Mouse (Mus musculus) bone marrow, adult 2 months (tissue): Measurements from ENCODE around the gene Pnp. TPM values are rescaled to one million over a fixed set of nuclear protein-coding genes. Genes with fewer than 3 reads are reported as not detected.
"Not testable (repeated sequence)": the region's sequence is repeated elsewhere in the genome, so short reads cannot be mapped to it uniquely, and the experiment has no call there.

ENCODE experiments used
- H3K27ac ChIP-seq: fragments of 200-500 bp; 2 replicates; pipeline ENCODE4 v1.5.1; 2012; ENCODE audit warnings: low read depth, mild to moderate bottlenecking, control low read depth, inconsistent platforms, low read length; ENCODE audit not compliant: control insufficient read depth, poor library complexity, insufficient read depth
- H3K4me1 ChIP-seq: fragments of 200-500 bp; 2 replicates; pipeline ENCODE4 v1.6.1; 2011; ENCODE audit warnings: low read length; ENCODE audit not compliant: control insufficient read depth, insufficient read depth
- H3K4me3 ChIP-seq: fragments of 200-500 bp; replicated peaks from 2 replicates; pipeline ENCODE3; 2011; ENCODE audit warnings: mild to moderate bottlenecking, low read depth, low read length, control low read depth; ENCODE audit not compliant: control insufficient read depth
- CTCF ChIP-seq: fragments of 200-500 bp; IDR thresholded peaks from 2 replicates; pipeline ENCODE4 v1.5.1; 2011; ENCODE audit warnings: low read length, control low read depth; ENCODE audit not compliant: control insufficient read depth, insufficient read depth
- POLR2A ChIP-seq: fragments of 200-500 bp; IDR thresholded peaks from 2 replicates; pipeline ENCODE4 v1.6.1; 2011; ENCODE audit warnings: low read depth, mild to moderate bottlenecking, control low read depth, low read length, borderline replicate concordance; ENCODE audit not compliant: control insufficient read depth
- WGBS: fragments of 180-500 bp; shearing (Covaris S2); methylation state at CpG from one replicate; pipeline ENCODE4 v1.1.7; 2018; 5-methylcytosine and 5-hydroxymethylcytosine counted together
- polyA plus RNA-seq: library from polyadenylated mRNA; stranded (reverse); fragments of >200 nt; gene quantifications from 2 replicates; pipeline ENCODE4 v1.2.4, GENCODE M21; 2011; ENCODE audit warnings: low replicate concordance; ENCODE audit not compliant: missing spikeins, insufficient read depth, insufficient read length

The Pnp gene
- polyA plus RNA-seq, 1 experiment, result 112 TPM

DNA sequence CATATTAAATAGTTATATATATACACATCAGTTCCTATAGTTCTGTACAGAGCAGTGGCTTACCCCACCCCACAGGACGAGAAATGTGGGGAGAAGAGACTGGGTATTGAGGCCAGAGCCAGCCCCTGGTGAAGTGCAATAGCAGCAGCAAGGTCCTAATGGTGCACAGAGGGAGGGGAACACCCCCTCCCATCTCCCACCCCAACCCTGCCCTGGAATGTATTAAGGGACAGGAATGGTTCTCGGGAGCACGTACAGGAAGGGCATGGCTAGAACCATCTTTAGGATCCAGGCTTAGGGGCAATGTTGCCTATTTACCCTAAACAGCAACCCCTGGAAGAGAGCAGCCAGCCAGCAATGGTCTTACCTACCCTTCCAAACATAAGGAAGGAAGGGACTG is 3.5 kb upstream of the Pnp start:
- TF ChIP-seq POLR2A (no peak), CTCF (no peak)
- Histone ChIP-seq H3K4me3 (no peak overlapping the region), H3K27ac (no peak overlapping the region), H3K4me1 (peaks cover 1% of the 10 kb centered on the region)
- 86% methylated on average over 3 of the region's 3 CpGs for WGBS

DNA sequence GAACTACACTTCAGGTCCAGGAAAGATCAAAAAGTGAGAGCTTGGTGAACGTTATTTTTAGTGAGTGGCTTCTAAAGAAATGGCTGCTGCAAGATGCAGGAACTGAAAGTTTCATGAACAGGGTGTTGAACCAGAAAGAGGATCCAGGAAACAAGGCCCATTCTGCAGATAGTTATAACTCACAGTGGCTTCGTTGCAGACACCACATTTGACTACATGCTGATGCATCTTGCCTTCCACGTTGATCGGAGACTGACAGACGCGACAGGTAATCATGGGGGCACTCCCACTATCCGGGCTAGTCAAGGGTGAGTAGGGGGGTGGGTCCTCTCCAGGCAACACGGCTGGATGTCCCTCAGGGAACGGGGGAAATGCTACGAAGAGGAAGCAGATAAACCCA is 931 bp upstream of the Pnp start:
- H3K4me3 ChIP-seq, result peak overlapping the region; percentile 76
- peak overlapping the region; percentile 95 for H3K27ac ChIP-seq
- 6% methylated on average over 10 of the region's 10 CpGs for WGBS
- TF ChIP-seq POLR2A (no peak), CTCF (no peak)
- peaks cover 1% of the 10 kb centered on the region for H3K4me1 ChIP-seq

DNA sequence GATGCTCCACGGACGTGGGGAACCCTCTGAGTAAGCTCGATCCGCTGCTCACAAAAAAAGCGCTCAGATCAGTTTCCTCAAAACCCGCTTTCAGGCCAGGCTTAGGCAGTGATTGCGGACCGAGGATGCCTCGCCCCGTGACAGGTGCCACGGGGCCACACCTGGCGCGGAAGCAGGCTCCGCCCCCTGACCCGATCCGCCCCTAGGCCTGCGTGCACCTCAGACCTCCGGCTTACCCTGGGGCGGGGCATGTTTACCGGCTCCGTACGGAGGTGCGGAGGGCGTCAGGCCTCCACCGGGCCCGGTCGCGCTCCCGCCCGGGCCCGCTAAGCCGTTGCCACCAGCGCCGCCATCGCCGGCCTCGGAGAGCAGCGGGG is 517 bp upstream of the Pnp start:
- no peak for TF ChIP-seq CTCF
- peak; percentile 14; the same call in 1 of the 2 replicates for TF ChIP-seq POLR2A
- Histone ChIP-seq H3K4me1 (peaks cover 1% of the 10 kb centered on the region), H3K4me3 (peak overlapping the region; percentile 76), H3K27ac (peak overlapping the region; percentile 95)
- WGBS, result under 1% methylated on average over 38 of the region's 38 CpGs

DNA sequence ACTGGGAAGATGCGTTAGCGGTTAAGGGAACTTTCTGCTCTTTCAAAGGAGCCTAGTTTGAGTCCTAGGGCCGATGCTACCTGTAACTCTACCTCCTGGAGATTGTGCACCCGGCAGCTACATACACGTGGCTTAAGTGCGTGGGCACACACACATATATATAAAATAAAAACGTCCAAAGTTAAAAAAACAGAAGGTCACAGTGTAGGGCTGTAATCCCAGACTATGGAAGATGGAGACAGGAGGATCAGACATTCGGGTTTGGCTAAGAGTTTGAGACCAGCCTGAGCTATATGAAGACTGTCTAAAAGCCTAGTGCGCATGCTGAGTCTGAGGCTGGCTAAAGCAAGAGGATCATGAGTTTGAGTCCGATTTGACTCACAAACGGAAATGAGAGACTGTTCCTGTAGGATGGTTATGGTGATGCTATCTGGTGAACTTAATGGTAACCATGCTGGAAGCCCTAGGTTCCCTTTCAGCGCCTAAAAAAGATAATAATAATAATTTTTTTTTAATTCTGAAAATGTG is 675 bp downstream of the Pnp start:
- Histone ChIP-seq H3K4me1 (peaks cover 1% of the 10 kb centered on the region), H3K27ac (peak overlapping the region; percentile 74), H3K4me3 (peak overlapping the region; percentile 76)
- 14% methylated on average over 12 of the region's 12 CpGs for WGBS
- TF ChIP-seq POLR2A, result no peak
- no peak for TF ChIP-seq CTCF

DNA sequence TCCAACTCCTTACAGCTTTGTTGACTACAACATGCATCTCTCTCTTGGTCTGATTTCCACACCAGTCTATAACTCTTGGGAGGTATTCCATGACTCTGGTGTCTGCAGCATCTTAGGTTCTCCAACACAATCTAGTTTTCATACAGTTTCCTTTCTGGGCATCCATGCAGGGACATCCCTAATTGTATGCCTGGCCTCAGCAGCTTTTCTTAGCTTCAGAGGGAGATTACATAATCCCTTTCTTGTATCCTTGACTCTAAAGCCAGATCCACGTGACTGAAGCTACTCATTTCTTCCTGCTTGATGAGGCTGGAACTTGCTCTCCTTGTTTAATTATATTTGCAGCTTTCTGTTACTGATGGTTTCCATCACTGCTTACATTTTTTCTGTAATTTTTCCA is 5.8 kb downstream of the Pnp start:
- no peak overlapping the region for H3K27ac ChIP-seq
- TF ChIP-seq POLR2A (no peak), CTCF (no peak)
- 35% methylated on average over 1 of the region's 1 CpGs for WGBS
- peaks cover 1% of the 10 kb centered on the region for H3K4me1 ChIP-seq
- H3K4me3 ChIP-seq, result no peak overlapping the region

DNA sequence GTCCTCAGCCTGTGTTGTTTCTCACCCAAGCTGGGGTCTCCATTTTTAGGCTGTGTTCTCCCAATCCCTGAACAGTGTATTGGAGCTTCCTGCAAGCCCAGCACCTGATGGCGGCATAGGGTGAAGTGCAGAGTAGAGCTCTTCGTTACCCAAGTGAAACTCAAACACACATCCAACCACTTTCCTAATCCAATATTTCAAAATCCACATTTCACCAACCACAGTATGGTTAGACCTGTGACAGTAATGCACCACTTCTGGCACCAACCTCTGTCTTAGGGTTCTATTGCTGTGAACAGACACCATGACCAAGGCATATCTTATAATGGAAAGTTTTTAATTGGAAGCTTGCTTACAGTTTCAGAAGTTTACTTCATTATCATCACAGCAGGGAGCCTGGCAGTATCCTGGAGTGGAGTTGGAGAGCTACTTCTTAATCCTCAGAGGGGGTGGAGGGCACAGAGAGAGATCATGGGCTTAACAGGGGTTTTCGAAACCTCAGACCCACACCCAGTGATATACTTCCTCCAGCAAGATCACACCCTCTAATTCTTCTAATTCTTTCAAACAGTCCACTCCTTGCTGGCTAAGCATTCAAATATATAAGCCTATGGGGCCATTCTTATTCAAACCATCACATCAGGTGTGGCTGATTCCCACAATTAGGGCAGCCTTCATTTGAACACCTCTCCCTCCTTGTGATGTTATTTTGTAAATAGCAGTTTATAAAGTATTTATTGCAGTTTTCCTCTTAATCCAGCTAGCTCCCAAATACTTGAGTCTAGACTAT is 7.4 kb downstream of the Pnp start:
- 52% methylated on average over 3 of the region's 3 CpGs for WGBS
- Histone ChIP-seq H3K4me1 (no peaks in the 10 kb centered on the region; the same call in 1 of the 2 replicates), H3K27ac (no peak overlapping the region), H3K4me3 (peak overlapping the region; percentile 33)
- TF ChIP-seq CTCF, result no peak
- TF ChIP-seq POLR2A, result no peak

DNA sequence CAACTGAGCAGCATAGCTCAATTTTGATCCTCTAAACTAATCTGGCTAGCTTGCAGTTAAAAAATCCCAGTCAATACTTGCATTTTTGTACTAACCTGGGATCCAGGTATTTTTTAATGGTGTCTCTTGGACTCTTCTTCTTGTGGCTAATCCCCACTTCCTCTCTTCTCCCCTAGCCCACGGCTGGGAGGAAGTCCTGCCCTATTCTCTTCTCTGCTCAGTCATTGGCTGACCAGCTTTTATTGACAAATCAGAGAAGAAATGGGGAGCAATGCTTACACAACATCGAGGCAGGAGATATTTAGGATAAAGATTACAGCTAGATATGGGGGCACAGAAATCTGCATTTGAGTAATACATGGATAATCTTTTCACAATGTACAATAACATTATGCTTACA is 8.1 kb downstream of the Pnp start:
- Histone ChIP-seq H3K27ac (no peak overlapping the region), H3K4me3 (no peak overlapping the region), H3K4me1 (no peaks in the 10 kb centered on the region; the same call in 1 of the 2 replicates)
- TF ChIP-seq CTCF, result no peak
- no peak for TF ChIP-seq POLR2A
- WGBS, result 7% methylated on average over 2 of the region's 2 CpGs

DNA sequence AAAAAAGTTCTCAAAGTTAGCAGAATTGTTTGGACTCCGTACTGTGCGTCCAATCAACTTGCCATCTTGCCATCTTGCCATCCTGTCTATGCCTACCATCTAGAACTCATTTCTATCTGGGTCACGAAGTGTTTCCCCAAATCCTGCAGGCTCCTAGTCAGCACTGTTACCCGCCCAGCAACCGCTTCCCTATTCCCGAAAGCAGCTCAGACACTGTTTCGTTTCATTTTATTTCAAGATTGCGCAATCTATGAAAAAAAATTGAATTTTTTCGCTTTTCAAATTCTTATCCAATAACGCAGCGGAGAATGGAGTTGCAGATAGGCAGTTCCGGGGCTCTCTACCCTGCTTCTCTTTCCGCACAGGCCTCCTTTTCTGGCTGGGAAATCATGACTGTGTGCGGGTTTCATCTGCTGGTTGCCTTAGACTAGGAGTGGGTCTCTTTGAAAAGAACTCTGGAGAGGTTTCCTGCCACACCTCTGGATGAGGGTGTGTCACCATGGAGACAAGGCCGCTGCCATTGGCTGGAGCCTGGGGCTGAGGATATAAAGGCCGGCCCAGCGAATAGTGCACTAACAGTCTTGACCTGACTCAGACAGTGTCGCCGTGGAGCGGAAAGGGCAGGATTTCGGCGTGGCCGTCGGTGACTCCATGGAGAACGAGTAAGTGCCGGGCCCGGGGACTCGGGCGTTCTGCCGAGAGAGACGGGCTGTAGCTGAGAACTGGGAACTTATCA is 13.2 kb downstream of the Pnp start, which contains the start of gene Gm49342:
TSS of gene Gm49342 (plus strand) at position 586 of the 736 bp plus-strand sequence.
- H3K4me1 ChIP-seq, result no peaks in the 10 kb centered on the region; the same call in 1 of the 2 replicates
- under 1% methylated on average over 31 of the region's 31 CpGs for WGBS
- peak within 1 kb of the TSS; percentile 95 for H3K27ac ChIP-seq
- peak within 1 kb of the TSS; percentile 81 for H3K4me3 ChIP-seq
- TF ChIP-seq CTCF, result peak; percentile 47; the same call in 1 of the 2 replicates
- peak; percentile 100 for TF ChIP-seq POLR2A

DNA sequence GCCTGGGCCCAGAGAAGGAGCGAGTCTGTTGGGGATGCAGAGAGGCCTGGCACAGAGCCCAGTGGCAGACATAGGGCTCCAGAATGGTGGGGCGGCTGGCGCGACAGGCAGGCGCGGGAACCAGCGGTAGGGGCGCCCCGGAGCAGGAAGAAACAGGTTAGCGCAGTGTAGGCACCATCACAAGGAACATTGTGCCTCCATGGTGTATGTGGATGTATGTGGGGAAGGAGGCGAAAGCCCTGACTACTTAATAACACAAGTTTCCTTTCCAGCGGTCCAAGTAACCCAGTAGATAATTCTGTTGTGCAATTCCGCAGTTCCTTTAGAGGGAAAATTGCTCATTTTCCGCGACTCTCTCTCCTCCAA is 13.8 kb downstream of the Pnp start:
- Histone ChIP-seq H3K27ac (peak overlapping the region; percentile 95), H3K4me3 (peak overlapping the region; percentile 65)
- WGBS, result 0% methylated on average over 15 of the region's 15 CpGs
- H3K4me1 ChIP-seq, result not testable (repeated sequence)

DNA sequence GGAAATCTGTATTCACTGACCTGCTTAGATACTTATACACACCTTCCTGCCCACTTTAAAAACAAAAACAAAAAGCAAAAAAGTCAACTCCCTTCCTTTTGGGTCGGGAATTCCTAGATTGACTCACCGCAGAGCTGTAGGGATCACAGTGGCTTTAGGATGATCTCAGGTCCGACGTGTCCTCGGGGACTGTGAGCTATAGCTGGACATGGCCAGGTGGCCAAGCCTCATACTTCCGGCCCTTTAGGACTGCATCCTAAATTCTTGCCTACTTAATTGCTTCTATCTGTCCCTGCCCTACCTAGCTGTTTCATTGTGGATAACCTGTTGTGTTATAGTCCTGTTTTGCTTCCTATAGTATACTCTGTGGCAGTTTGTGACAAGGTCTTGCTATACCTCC is 14.2 kb downstream of the Pnp start:
- 3% methylated on average over 6 of the region's 6 CpGs for WGBS
- Histone ChIP-seq H3K27ac (peak overlapping the region; percentile 95; the same call in 1 of the 2 replicates), H3K4me3 (peak overlapping the region; percentile 81)
- not testable (repeated sequence) for H3K4me1 ChIP-seq

DNA sequence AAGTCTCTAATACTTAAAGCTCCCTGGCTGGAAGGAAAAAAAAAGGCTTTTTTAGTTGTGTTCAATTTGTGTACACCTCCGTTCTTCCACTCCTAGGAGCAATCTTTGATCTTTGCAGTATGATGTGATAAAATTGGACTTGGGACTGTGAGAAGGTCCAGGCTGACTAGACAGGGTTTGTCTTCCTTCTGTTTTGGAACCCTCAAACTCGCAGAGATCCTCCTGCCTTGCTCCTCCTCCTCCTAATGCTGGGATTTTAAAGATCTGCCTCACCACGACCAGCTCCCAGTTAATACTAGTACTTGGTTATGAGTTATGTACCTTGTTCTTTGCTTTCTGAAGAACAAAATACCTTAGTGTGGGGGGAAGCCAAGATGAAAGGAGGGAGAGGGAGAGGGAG is 14.6 kb downstream of the Pnp start:
- H3K4me3 ChIP-seq, result peak overlapping the region; percentile 76
- H3K4me1 ChIP-seq, result not testable (repeated sequence)
- 2% methylated on average over 3 of the region's 3 CpGs for WGBS
- H3K27ac ChIP-seq, result peak overlapping the region; percentile 38; the same call in 1 of the 2 replicates
